Mouse (Mus musculus): ENCODE measurements around the gene Xab2. TPM values are rescaled to one million over a fixed set of nuclear protein-coding genes. Genes with fewer than 3 reads are reported as not detected.

The Xab2 gene
- polyA plus RNA-seq, 1 experiment from 2014 or later = 23.3 TPM

DNA sequence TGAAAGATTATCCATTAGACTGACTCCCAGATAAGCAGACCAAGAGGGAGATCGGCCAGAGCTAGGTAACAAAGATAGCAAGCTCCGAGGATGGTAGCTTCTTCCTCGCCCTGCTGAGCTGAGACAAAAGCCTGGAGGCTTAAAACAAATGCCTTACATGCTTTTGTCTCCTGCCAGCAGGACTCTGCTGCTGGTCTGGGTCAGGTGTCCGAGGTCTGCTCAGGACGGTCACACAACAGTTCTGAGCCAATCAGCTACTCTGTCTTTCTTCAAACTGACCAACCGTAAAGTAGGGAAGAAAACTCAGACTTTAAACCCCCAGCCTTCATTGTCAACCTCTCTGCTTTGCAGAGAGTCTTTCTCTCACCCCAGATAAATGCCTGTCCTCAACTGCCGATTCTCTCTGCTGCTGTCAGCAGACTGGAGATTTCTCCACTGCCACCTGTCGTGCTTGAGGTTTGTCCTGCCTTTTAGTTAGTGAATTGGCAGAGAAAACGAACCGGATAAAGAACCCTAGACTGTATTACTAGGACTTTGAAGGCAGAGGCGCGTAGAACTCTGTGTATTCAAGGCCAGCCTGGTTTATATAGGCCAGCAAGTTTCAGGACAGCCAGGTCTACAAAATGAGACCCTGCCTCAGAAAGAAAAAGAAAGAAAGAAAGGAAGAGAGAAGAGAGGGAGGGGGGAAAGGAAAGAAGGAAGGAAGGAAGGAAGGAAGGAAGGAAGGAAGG is 53.3 kb downstream of the Xab2 start, which contains the start of gene C330021F23Rik:
TSS of gene C330021F23Rik (plus strand) at position 350 of the 731 bp plus-strand sequence.
- no peaks in the 10 kb centered on the region for H3K36me3 ChIP-seq (ENCODE audit: control insufficient read depth, insufficient read depth, low read length)
- 6% methylated on average over 12 of the region's 12 CpGs for WGBS
- no peak for TF ChIP-seq EP300 (optimal IDR thresholded peaks at IDR 0.05)
- no peak for TF ChIP-seq CTCF (IDR thresholded peaks at IDR 0.05; ENCODE audit: low read depth)
- DNase-seq (ENCODE audit: low spot score) = no peak
- H3K4me3 ChIP-seq (ENCODE audit: low read depth, low read length) = no peak within 1 kb of the TSS
- no peaks in the 10 kb centered on the region for H3K27me3 ChIP-seq (ENCODE audit: control insufficient read depth, insufficient read depth, low read length)
- no peak within 1 kb of the TSS for H3K9ac ChIP-seq (ENCODE audit: low read length)
- ATAC-seq (ENCODE audit: low FRiP score, low TSS enrichment) = no peak
- no peaks in the 10 kb centered on the region for H3K9me3 ChIP-seq (ENCODE audit: control insufficient read depth, low read length)
- H3K4me2 ChIP-seq (replicated peaks; ENCODE audit: low read depth) = no peak within 1 kb of the TSS
- H3K27ac ChIP-seq (replicated peaks) = no peak within 1 kb of the TSS
- H3K4me1 ChIP-seq (replicated peaks; ENCODE audit: control insufficient read depth, insufficient read depth) = no peaks in the 10 kb centered on the region

Other genes with a start within 250 kb of the Xab2 start
- gene Arhgef18, start 228.3 kb downstream of the Xab2 start, polyA plus RNA-seq (2015; fragmentation: Nextera tagmentation; extraction: Ambion mirVana) = 5.5 TPM in 2 replicates
- 11.6 and 15.4 TPM in 2 replicates for gene Pex11g, start 153.6 kb downstream of the Xab2 start, polyA plus RNA-seq (2015; fragmentation: Nextera tagmentation; extraction: Ambion mirVana)
- 0.46 and 1.1 TPM in 2 replicates for gene Tex45, start 150.5 kb downstream of the Xab2 start, polyA plus RNA-seq (2015; fragmentation: Nextera tagmentation; extraction: Ambion mirVana)
- gene Zfp358, start 128.2 kb downstream of the Xab2 start, polyA plus RNA-seq (2015; fragmentation: Nextera tagmentation; extraction: Ambion mirVana) = 19.1 and 21.3 TPM in 2 replicates
- gene Mcoln1, start 120.9 kb downstream of the Xab2 start, polyA plus RNA-seq (2015; fragmentation: Nextera tagmentation; extraction: Ambion mirVana) = 24.7 and 28.4 TPM in 2 replicates
- gene Pnpla6, start 105.9 kb downstream of the Xab2 start, polyA plus RNA-seq (2015; fragmentation: Nextera tagmentation; extraction: Ambion mirVana) = 15.4 and 16.0 TPM in 2 replicates
- gene C330021F23Rik, start 53.3 kb downstream of the Xab2 start, polyA plus RNA-seq (2015; fragmentation: Nextera tagmentation; extraction: Ambion mirVana) = 0.18 and 0.38 TPM in 2 replicates
- gene Camsap3, start 34.0 kb downstream of the Xab2 start, polyA plus RNA-seq (2015; fragmentation: Nextera tagmentation; extraction: Ambion mirVana) = 14.2 and 20.1 TPM in 2 replicates
- 143 and 171 TPM in 2 replicates for gene Pet100, start 232 bp upstream of the Xab2 start, polyA plus RNA-seq (2015; fragmentation: Nextera tagmentation; extraction: Ambion mirVana)
- 0.25 TPM in 1 of 2 replicates, not detected in the other for gene Pcp2, start 4.2 kb upstream of the Xab2 start, polyA plus RNA-seq (2015; fragmentation: Nextera tagmentation; extraction: Ambion mirVana)
- gene Stxbp2, start 9.6 kb upstream of the Xab2 start, polyA plus RNA-seq (2015; fragmentation: Nextera tagmentation; extraction: Ambion mirVana) = 111 and 121 TPM in 2 replicates
- not detected in 2 replicates for gene Retn, start 34.5 kb upstream of the Xab2 start, polyA plus RNA-seq (2015; fragmentation: Nextera tagmentation; extraction: Ambion mirVana)
- 0.11 and 0.15 TPM in 2 replicates for gene Mcemp1, start 44.4 kb upstream of the Xab2 start, polyA plus RNA-seq (2015; fragmentation: Nextera tagmentation; extraction: Ambion mirVana)
- 3.4 and 5.3 TPM in 2 replicates for gene Fcor, start 51.0 kb upstream of the Xab2 start, polyA plus RNA-seq (2015; fragmentation: Nextera tagmentation; extraction: Ambion mirVana)
- 26.6 and 27.9 TPM in 2 replicates for gene Trappc5, start 55.0 kb upstream of the Xab2 start, polyA plus RNA-seq (2015; fragmentation: Nextera tagmentation; extraction: Ambion mirVana)
- gene Fcer2a, start 72.9 kb upstream of the Xab2 start, polyA plus RNA-seq (2015; fragmentation: Nextera tagmentation; extraction: Ambion mirVana) = 0.44 and 0.47 TPM in 2 replicates
- gene Clec4g, start 99.3 kb upstream of the Xab2 start, polyA plus RNA-seq (2015; fragmentation: Nextera tagmentation; extraction: Ambion mirVana) = 0.10 and 0.21 TPM in 2 replicates
- 0.11 and 0.16 TPM in 2 replicates for gene Cd209a, start 127.7 kb upstream of the Xab2 start, polyA plus RNA-seq (2015; fragmentation: Nextera tagmentation; extraction: Ambion mirVana)
- gene Cd209e, start 233.0 kb upstream of the Xab2 start, polyA plus RNA-seq (2015; fragmentation: Nextera tagmentation; extraction: Ambion mirVana) = not detected in 2 replicates